In the genomic region with DNA sequence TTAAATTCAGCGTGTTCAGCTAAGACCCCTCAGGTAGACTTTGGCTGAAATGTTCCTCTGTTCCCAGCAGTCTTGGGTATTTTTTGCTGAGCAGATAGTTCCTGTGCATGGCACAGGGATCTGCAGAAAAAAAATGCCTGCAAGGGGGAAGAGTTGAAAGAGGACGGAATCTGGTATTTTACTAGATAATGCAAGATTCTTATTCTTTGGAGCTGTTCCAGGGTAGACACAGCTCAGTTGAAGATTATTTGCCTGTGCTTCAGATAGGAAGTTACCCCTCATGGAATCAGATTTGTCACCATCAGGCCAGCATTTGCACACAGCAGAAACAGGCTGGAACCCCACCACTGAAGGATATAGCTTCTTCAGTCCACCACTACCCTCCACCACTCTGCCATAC, we compare ENCODE assay signal across 1 mouse cellular context.
TF ChIP-seq lines count a peak whose summit lies in the region.

No protein-coding gene starts in this region.

TF ChIP-seq in myocyte, 11 proteins besides CTCF, POLR2A, EP300 and RAD21:
- TF ChIP-seq SRF (IDR thresholded peaks at IDR 0.05; ENCODE audit: control insufficient read depth, insufficient read length, low read depth) (no peak), USF1 (IDR thresholded peaks at IDR 0.05; ENCODE audit: low read depth) (no peak), TCF3 (IDR thresholded peaks at IDR 0.05; ENCODE audit: insufficient read length, low read depth) (no peak), REST (IDR thresholded peaks at IDR 0.05; ENCODE audit: insufficient read depth, insufficient read length) (no peak), POLR2AphosphoS2 (IDR thresholded peaks at IDR 0.05; ENCODE audit: insufficient read length, low read depth) (no peak), TCF12 (IDR thresholded peaks at IDR 0.05; ENCODE audit: insufficient read depth, poor library complexity, severe bottlenecking) (no peak)
TF ChIP-seq in myocyte: peak in this region for 0.
